Mouse (Mus musculus) lung, postnatal 0 days (tissue): ENCODE data around the gene Txndc2.

Source experiments
- CTCF ChIP-seq: IDR thresholded peaks from 2 replicates; pipeline ENCODE4 v1.5.1; 2016; ENCODE audit warnings: antibody characterized with exemption, mild to moderate bottlenecking
- EP300 ChIP-seq: IDR thresholded peaks from 2 replicates; pipeline ENCODE4 v1.6.1; 2016; ENCODE audit warnings: antibody characterized with exemption, mild to moderate bottlenecking, control low read depth

DNA sequence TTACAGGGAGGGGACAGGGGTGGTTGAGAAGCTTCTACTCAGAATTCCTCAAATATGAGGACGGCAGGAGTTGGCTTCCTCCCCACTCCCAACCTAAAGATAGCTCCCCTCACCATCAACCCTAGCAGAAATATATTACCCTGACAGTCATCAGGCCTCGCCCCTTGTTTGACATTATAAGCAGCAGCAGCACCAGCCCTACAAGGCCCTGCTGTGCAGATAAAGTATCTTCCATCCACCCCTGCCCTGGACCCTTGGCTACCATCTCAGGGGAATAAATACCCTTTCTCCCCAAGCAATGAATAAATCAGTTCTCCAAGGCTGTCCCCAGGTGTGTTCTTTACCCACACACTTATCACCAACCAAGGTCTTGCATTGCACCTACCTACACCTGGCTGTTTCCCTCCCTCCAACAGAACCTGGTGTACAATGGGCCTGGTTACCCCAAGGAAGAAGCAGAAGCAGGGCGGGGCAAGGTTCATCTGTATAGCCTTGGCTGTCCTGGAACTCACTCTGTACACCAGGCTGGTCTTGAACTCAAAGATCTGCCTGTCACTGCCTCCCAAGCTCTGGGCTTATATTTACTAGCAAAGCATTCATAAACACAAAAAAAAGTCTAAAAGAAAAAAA is 44.0 kb downstream of the Txndc2 start:
- TF ChIP-seq EP300 (no peak), CTCF (no peak)
